Mouse (Mus musculus): ENCODE results near the gene Dock11. TPM values are rescaled to one million over a fixed set of nuclear protein-coding genes. Genes with fewer than 3 reads are reported as not detected.

Dock11 gene
- polyA plus RNA-seq, 1 experiment from 2014 or later, result 9.7 TPM

- Histone ChIP-seq H3K4me2 (no peak overlapping the region), H3K36me3 (ENCODE audit: control insufficient read depth, insufficient read depth, low read length) (no peaks in the 10 kb centered on the region), H3K27ac (ENCODE audit: low read depth, low read length) (no peak overlapping the region), H3K27me3 (replicated peaks; ENCODE audit: control insufficient read depth, insufficient read depth, low read length) (no peaks in the 10 kb centered on the region), H3K4me1 (replicated peaks; ENCODE audit: control insufficient read depth, insufficient read depth, low read length) (no peaks in the 10 kb centered on the region), H3K9me3 (ENCODE audit: control insufficient read depth, low read length) (no peaks in the 10 kb centered on the region), H3K4me3 (ENCODE audit: low read depth, low read length) (no peak overlapping the region), H3K9ac (ENCODE audit: low read depth, low read length) (no peak overlapping the region)
- no peak for DNase-seq (ENCODE audit: low spot score)
- WGBS, result 53% methylated on average over 3 of the region's 3 CpGs
- no peak for ATAC-seq (replicated peaks; ENCODE audit: low FRiP score)
Measured at GRCm38 (mm10) chrX:36101318-36101717, 212.7 kb downstream of the Dock11 start.

- ATAC-seq (replicated peaks; ENCODE audit: low FRiP score) (no peak), DNase-seq (ENCODE audit: low spot score) (no peak)
- no peak overlapping the region for H3K9ac ChIP-seq (ENCODE audit: low read depth, low read length)
- no peaks in the 10 kb centered on the region for H3K9me3 ChIP-seq (ENCODE audit: control insufficient read depth, low read length)
- no peaks in the 10 kb centered on the region for H3K36me3 ChIP-seq (ENCODE audit: control insufficient read depth, insufficient read depth, low read length)
- H3K4me3 ChIP-seq (ENCODE audit: low read depth, low read length), result no peak overlapping the region
- H3K27ac ChIP-seq (ENCODE audit: low read depth, low read length), result no peak overlapping the region
- no peaks in the 10 kb centered on the region for H3K4me1 ChIP-seq (replicated peaks; ENCODE audit: control insufficient read depth, insufficient read depth, low read length)
- H3K4me2 ChIP-seq, result no peak overlapping the region
- 39% methylated on average over 3 of the region's 3 CpGs for WGBS
- H3K27me3 ChIP-seq (replicated peaks; ENCODE audit: control insufficient read depth, insufficient read depth, low read length), result peaks cover 17% of the 10 kb centered on the region
Measured at GRCm38 (mm10) chrX:36108601-36109000, 220.0 kb downstream of the Dock11 start.

- Histone ChIP-seq H3K4me2 (peak within 1 kb of the TSS; percentile 59), H3K4me1 (replicated peaks; ENCODE audit: control insufficient read depth, insufficient read depth, low read length) (no peaks in the 10 kb centered on the region), H3K27me3 (replicated peaks; ENCODE audit: control insufficient read depth, insufficient read depth, low read length) (peaks cover 17% of the 10 kb centered on the region), H3K9me3 (ENCODE audit: control insufficient read depth, low read length) (no peaks in the 10 kb centered on the region), H3K9ac (ENCODE audit: low read depth, low read length) (no peak within 1 kb of the TSS), H3K27ac (ENCODE audit: low read depth, low read length) (no peak within 1 kb of the TSS), H3K36me3 (ENCODE audit: control insufficient read depth, insufficient read depth, low read length) (no peaks in the 10 kb centered on the region), H3K4me3 (ENCODE audit: low read depth, low read length) (peak within 1 kb of the TSS; percentile 44)
- peak; percentile 33 for DNase-seq (ENCODE audit: low spot score)
- WGBS, result 18% methylated on average over 49 of the region's 51 CpGs
- ATAC-seq (replicated peaks; ENCODE audit: low FRiP score), result no peak
Measured at GRCm38 (mm10) chrX:36111622-36112421, 223.2 kb downstream of the Dock11 start, which contains the start of gene Il13ra1. Il13ra1 (plus strand) TSS chrX:36112110.

- Histone ChIP-seq H3K9me3 (ENCODE audit: control insufficient read depth, low read length) (no peaks in the 10 kb centered on the region), H3K4me1 (replicated peaks; ENCODE audit: control insufficient read depth, insufficient read depth, low read length) (no peaks in the 10 kb centered on the region), H3K27ac (ENCODE audit: low read depth, low read length) (no peak overlapping the region), H3K27me3 (replicated peaks; ENCODE audit: control insufficient read depth, insufficient read depth, low read length) (peaks cover 17% of the 10 kb centered on the region), H3K4me3 (ENCODE audit: low read depth, low read length) (peak overlapping the region; percentile 44), H3K36me3 (ENCODE audit: control insufficient read depth, insufficient read depth, low read length) (no peaks in the 10 kb centered on the region), H3K9ac (ENCODE audit: low read depth, low read length) (no peak overlapping the region), H3K4me2 (peak overlapping the region; percentile 59)
- ATAC-seq (replicated peaks; ENCODE audit: low FRiP score), result no peak
- 18% methylated on average over 8 of the region's 9 CpGs for WGBS
- no peak for DNase-seq (ENCODE audit: low spot score)
Measured at GRCm38 (mm10) chrX:36112422-36112750, 223.8 kb downstream of the Dock11 start.

GRCm38 (mm10) chrX:36115171-36115570 is 226.5 kb downstream of the Dock11 start:
- 79% methylated on average over 4 of the region's 4 CpGs for WGBS
- no peak for ATAC-seq (replicated peaks; ENCODE audit: low FRiP score)
- no peak for DNase-seq (ENCODE audit: low spot score)

More at GRCm38 (mm10) chrX:36115171-36115570, 226.5 kb downstream of the Dock11 start:
- no peak overlapping the region for H3K4me2 ChIP-seq
- no peak overlapping the region for H3K27ac ChIP-seq (ENCODE audit: low read depth, low read length)
- no peaks in the 10 kb centered on the region for H3K4me1 ChIP-seq (replicated peaks; ENCODE audit: control insufficient read depth, insufficient read depth, low read length)
- H3K4me3 ChIP-seq (ENCODE audit: low read depth, low read length), result no peak overlapping the region
- H3K9me3 ChIP-seq (ENCODE audit: control insufficient read depth, low read length), result no peaks in the 10 kb centered on the region
- no peak overlapping the region for H3K9ac ChIP-seq (ENCODE audit: low read depth, low read length)
- no peaks in the 10 kb centered on the region for H3K36me3 ChIP-seq (ENCODE audit: control insufficient read depth, insufficient read depth, low read length)
- H3K27me3 ChIP-seq (replicated peaks; ENCODE audit: control insufficient read depth, insufficient read depth, low read length), result peaks cover 17% of the 10 kb centered on the region

Other genes starting within 250 kb of the Dock11 start
- gene Il13ra1, start 223.3 kb downstream of the Dock11 start, polyA plus RNA-seq (2014; fragmentation: Nextera tagmentation; extraction: Ambion mirVana), result 5.6 and 6.0 TPM in 2 replicates

All from liver, embryonic 11.5 days (tissue).